Mouse (Mus musculus): ENCODE measurements around the gene Arhgap32. TPM values are rescaled to one million over a fixed set of nuclear protein-coding genes. Genes with fewer than 3 reads are reported as not detected.

The Arhgap32 gene
- polyA plus RNA-seq (2015; fragmentation: Nextera tagmentation; extraction: Ambion mirVana): 10.3 and 10.9 TPM in 2 replicates

GRCm38 (mm10) chr9:32115786-32116185 lies at the start of gene Arhgap32:
Gene Arhgap32 (plus strand): TSS chr9:32116136.
- Histone ChIP-seq H3K36me3 (ENCODE audit: control insufficient read depth, insufficient read depth, low read length) (no peaks in the 10 kb centered on the region), H3K4me3 (ENCODE audit: low read length) (no peak within 1 kb of the TSS), H3K4me2 (ENCODE audit: low read length) (no peak within 1 kb of the TSS), H3K9me3 (ENCODE audit: control insufficient read depth, low read length) (no peaks in the 10 kb centered on the region), H3K27ac (ENCODE audit: low read depth, low read length) (no peak within 1 kb of the TSS), H3K4me1 (ENCODE audit: control insufficient read depth, insufficient read depth, low read depth, low read length) (no peaks in the 10 kb centered on the region), H3K27me3 (replicated peaks; ENCODE audit: control insufficient read depth, insufficient read depth, low read length) (no peaks in the 10 kb centered on the region), H3K9ac (ENCODE audit: low read depth, low read length) (no peak within 1 kb of the TSS)
- 88% methylated on average over 1 of the region's 1 CpGs for WGBS
- ATAC-seq: no peak; the same call in 1 of the 2 replicates

GRCm38 (mm10) chr9:32072778-32073177 lies 43.2 kb upstream of the Arhgap32 start:
- 94% methylated on average over 6 of the region's 6 CpGs for WGBS
- no peak overlapping the region for H3K4me2 ChIP-seq (ENCODE audit: low read length)
- no peak overlapping the region for H3K27ac ChIP-seq (ENCODE audit: low read depth, low read length)

GRCm38 (mm10) chr9:32088106-32088776 lies 27.7 kb upstream of the Arhgap32 start:
- H3K36me3 ChIP-seq (ENCODE audit: control insufficient read depth, insufficient read depth, low read length): no peaks in the 10 kb centered on the region
- H3K27me3 ChIP-seq (replicated peaks; ENCODE audit: control insufficient read depth, insufficient read depth, low read length): no peaks in the 10 kb centered on the region
- H3K9ac ChIP-seq (ENCODE audit: low read depth, low read length): no peak overlapping the region
- WGBS: 66% methylated on average over 4 of the region's 4 CpGs
- H3K4me2 ChIP-seq (ENCODE audit: low read length): no peak overlapping the region
- no peak overlapping the region for H3K27ac ChIP-seq (ENCODE audit: low read depth, low read length)
- H3K4me1 ChIP-seq (ENCODE audit: control insufficient read depth, insufficient read depth, low read depth, low read length): no peaks in the 10 kb centered on the region
- no peaks in the 10 kb centered on the region for H3K9me3 ChIP-seq (ENCODE audit: control insufficient read depth, low read length)
- no peak for ATAC-seq
- no peak overlapping the region for H3K4me3 ChIP-seq (ENCODE audit: low read length)

More at GRCm38 (mm10) chr9:32072778-32073177, 43.2 kb upstream of the Arhgap32 start:
- no peaks in the 10 kb centered on the region for H3K36me3 ChIP-seq (ENCODE audit: control insufficient read depth, insufficient read depth, low read length)
- no peak overlapping the region for H3K4me3 ChIP-seq (ENCODE audit: low read length)
- no peak for ATAC-seq
- no peaks in the 10 kb centered on the region; the same call in 1 of the 2 replicates for H3K4me1 ChIP-seq (ENCODE audit: control insufficient read depth, insufficient read depth, low read depth, low read length)
- H3K27me3 ChIP-seq (replicated peaks; ENCODE audit: control insufficient read depth, insufficient read depth, low read length): no peaks in the 10 kb centered on the region
- no peak overlapping the region for H3K9ac ChIP-seq (ENCODE audit: low read depth, low read length)
- no peaks in the 10 kb centered on the region for H3K9me3 ChIP-seq (ENCODE audit: control insufficient read depth, low read length)

GRCm38 (mm10) chr9:32088882-32089281 lies 27.1 kb upstream of the Arhgap32 start:
- Histone ChIP-seq H3K36me3 (ENCODE audit: control insufficient read depth, insufficient read depth, low read length) (no peaks in the 10 kb centered on the region), H3K4me3 (ENCODE audit: low read length) (no peak overlapping the region), H3K9me3 (ENCODE audit: control insufficient read depth, low read length) (no peaks in the 10 kb centered on the region), H3K4me2 (ENCODE audit: low read length) (no peak overlapping the region), H3K27me3 (replicated peaks; ENCODE audit: control insufficient read depth, insufficient read depth, low read length) (no peaks in the 10 kb centered on the region), H3K9ac (ENCODE audit: low read depth, low read length) (no peak overlapping the region), H3K27ac (ENCODE audit: low read depth, low read length) (no peak overlapping the region), H3K4me1 (ENCODE audit: control insufficient read depth, insufficient read depth, low read depth, low read length) (peaks cover 3% of the 10 kb centered on the region; the same call in 1 of the 2 replicates)
- WGBS: 46% methylated on average over 2 of the region's 3 CpGs
- ATAC-seq: no peak

DNA sequence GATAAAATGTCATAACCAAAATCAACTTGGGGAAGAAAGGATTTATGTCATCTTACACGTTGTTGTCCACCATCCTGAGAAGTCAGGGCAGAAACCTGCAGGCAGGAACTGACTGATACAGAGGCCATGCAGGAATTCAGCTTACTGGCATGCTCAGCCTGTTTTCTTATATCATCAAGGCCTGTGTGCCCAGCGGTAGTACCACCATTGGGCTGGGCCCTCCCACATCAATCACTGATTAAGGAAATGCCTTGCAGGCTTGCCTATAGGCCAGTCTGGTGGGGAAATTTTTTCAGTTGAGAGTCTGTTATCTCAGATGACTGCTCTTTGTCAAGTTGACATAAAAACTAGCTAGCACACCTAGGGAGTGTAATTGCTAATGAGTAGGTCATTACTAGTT lies 22.5 kb upstream of the Arhgap32 start:
- 57% methylated on average over 2 of the region's 2 CpGs for WGBS
- Histone ChIP-seq H3K9ac (ENCODE audit: low read depth, low read length) (no peak overlapping the region), H3K4me3 (ENCODE audit: low read length) (no peak overlapping the region), H3K27ac (ENCODE audit: low read depth, low read length) (no peak overlapping the region), H3K9me3 (ENCODE audit: control insufficient read depth, low read length) (no peaks in the 10 kb centered on the region), H3K4me1 (ENCODE audit: control insufficient read depth, insufficient read depth, low read depth, low read length) (peaks cover 3% of the 10 kb centered on the region; the same call in 1 of the 2 replicates), H3K27me3 (replicated peaks; ENCODE audit: control insufficient read depth, insufficient read depth, low read length) (no peaks in the 10 kb centered on the region), H3K4me2 (ENCODE audit: low read length) (no peak overlapping the region), H3K36me3 (ENCODE audit: control insufficient read depth, insufficient read depth, low read length) (no peaks in the 10 kb centered on the region)
- no peak for ATAC-seq

DNA sequence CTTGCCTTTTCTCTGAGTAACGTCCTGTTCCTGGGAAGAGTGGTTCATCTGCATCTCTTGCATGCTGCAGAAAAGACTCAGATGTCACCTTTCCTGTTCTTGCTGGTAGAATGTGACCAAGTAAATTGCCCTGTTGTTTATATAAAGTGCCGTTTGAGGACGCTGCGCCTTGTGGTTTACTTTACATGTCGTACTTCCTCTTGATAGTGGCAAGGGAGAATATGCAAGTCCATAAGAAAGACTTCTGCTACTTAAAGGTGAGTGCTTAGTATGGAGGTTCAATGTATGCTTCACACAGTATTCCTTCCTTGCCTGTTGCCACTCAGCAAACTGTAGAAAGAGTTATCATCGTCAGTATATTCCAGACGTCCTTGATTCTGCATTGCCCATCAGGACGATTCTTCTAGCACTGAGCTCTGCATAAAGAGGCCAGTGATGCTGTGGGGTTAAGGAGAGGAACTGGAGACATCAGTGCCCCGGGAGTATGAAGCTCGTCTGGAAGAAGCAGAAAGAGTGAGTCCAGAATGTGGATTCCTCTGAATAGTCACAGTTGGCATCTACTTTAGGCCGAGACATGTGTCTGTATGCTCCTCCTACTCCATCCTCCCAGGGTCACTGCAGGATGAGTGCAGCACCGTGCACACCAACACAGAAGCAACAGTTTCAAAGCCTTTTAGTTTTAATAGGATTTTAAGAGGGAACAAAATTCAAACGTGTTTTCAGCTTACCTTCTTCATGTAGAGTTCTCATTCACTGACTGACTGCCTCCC lies 21.4 kb upstream of the Arhgap32 start:
- Histone ChIP-seq H3K27me3 (replicated peaks; ENCODE audit: control insufficient read depth, insufficient read depth, low read length) (no peaks in the 10 kb centered on the region), H3K9ac (ENCODE audit: low read depth, low read length) (no peak overlapping the region), H3K4me3 (ENCODE audit: low read length) (no peak overlapping the region), H3K27ac (ENCODE audit: low read depth, low read length) (no peak overlapping the region), H3K4me2 (ENCODE audit: low read length) (no peak overlapping the region), H3K4me1 (ENCODE audit: control insufficient read depth, insufficient read depth, low read depth, low read length) (peaks cover 3% of the 10 kb centered on the region; the same call in 1 of the 2 replicates), H3K36me3 (ENCODE audit: control insufficient read depth, insufficient read depth, low read length) (no peaks in the 10 kb centered on the region), H3K9me3 (ENCODE audit: control insufficient read depth, low read length) (no peaks in the 10 kb centered on the region)
- ATAC-seq: no peak
- WGBS: 64% methylated on average over 13 of the region's 13 CpGs

GRCm38 (mm10) chr9:32095511-32095910 lies 20.4 kb upstream of the Arhgap32 start:
- no peaks in the 10 kb centered on the region for H3K27me3 ChIP-seq (replicated peaks; ENCODE audit: control insufficient read depth, insufficient read depth, low read length)
- H3K4me2 ChIP-seq (ENCODE audit: low read length): no peak overlapping the region
- H3K36me3 ChIP-seq (ENCODE audit: control insufficient read depth, insufficient read depth, low read length): no peaks in the 10 kb centered on the region
- H3K9ac ChIP-seq (ENCODE audit: low read depth, low read length): no peak overlapping the region
- peaks cover 3% of the 10 kb centered on the region; the same call in 1 of the 2 replicates for H3K4me1 ChIP-seq (ENCODE audit: control insufficient read depth, insufficient read depth, low read depth, low read length)
- no peaks in the 10 kb centered on the region for H3K9me3 ChIP-seq (ENCODE audit: control insufficient read depth, low read length)
- H3K4me3 ChIP-seq (ENCODE audit: low read length): no peak overlapping the region
- ATAC-seq: no peak
- no peak overlapping the region for H3K27ac ChIP-seq (ENCODE audit: low read depth, low read length)
- 88% methylated on average over 4 of the region's 4 CpGs for WGBS

- Histone ChIP-seq H3K36me3 (ENCODE audit: control insufficient read depth, insufficient read depth, low read length) (no peaks in the 10 kb centered on the region), H3K27me3 (replicated peaks; ENCODE audit: control insufficient read depth, insufficient read depth, low read length) (no peaks in the 10 kb centered on the region), H3K4me1 (ENCODE audit: control insufficient read depth, insufficient read depth, low read depth, low read length) (peaks cover 3% of the 10 kb centered on the region; the same call in 1 of the 2 replicates), H3K9ac (ENCODE audit: low read depth, low read length) (no peak overlapping the region), H3K27ac (ENCODE audit: low read depth, low read length) (no peak overlapping the region), H3K9me3 (ENCODE audit: control insufficient read depth, low read length) (no peaks in the 10 kb centered on the region), H3K4me2 (ENCODE audit: low read length) (no peak overlapping the region), H3K4me3 (ENCODE audit: low read length) (no peak overlapping the region)
- no peak for ATAC-seq
- 77% methylated on average over 7 of the region's 7 CpGs for WGBS
Measured at GRCm38 (mm10) chr9:32096541-32096940, 19.4 kb upstream of the Arhgap32 start.

DNA sequence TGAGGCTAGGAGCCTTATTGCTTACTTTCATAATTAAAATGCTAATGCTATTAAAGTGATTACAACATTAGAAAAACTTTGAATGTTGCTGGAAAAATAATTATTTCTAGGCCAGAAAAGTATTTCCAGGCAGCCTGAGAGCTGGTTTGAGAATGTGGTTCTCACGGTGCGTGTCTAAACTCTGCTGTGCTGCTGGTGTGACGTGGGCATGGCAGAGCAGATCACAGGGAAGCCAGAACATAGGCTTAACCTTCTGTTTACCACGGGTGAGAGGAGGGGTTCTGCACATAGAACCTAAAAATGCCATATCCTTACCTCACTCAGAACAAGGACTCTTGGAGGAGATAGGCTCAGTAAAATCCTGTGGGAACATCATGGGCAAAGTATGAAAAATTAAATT lies 18.8 kb upstream of the Arhgap32 start:
- no peak overlapping the region for H3K4me3 ChIP-seq (ENCODE audit: low read length)
- H3K27ac ChIP-seq (ENCODE audit: low read depth, low read length): no peak overlapping the region
- H3K9me3 ChIP-seq (ENCODE audit: control insufficient read depth, low read length): no peaks in the 10 kb centered on the region
- no peaks in the 10 kb centered on the region for H3K27me3 ChIP-seq (replicated peaks; ENCODE audit: control insufficient read depth, insufficient read depth, low read length)
- no peak overlapping the region for H3K4me2 ChIP-seq (ENCODE audit: low read length)
- H3K4me1 ChIP-seq (ENCODE audit: control insufficient read depth, insufficient read depth, low read depth, low read length): peaks cover 3% of the 10 kb centered on the region; the same call in 1 of the 2 replicates
- H3K9ac ChIP-seq (ENCODE audit: low read depth, low read length): no peak overlapping the region
- H3K36me3 ChIP-seq (ENCODE audit: control insufficient read depth, insufficient read depth, low read length): no peaks in the 10 kb centered on the region
- ATAC-seq: no peak
- WGBS: 47% methylated on average over 4 of the region's 4 CpGs

All from hindbrain, embryonic 16.5 days (tissue).